Mouse (Mus musculus) hindbrain, embryonic 13.5 days (tissue): Measurements from ENCODE around the gene Inpp5b. TPM values are rescaled to one million over a fixed set of nuclear protein-coding genes. Genes with fewer than 3 reads are reported as not detected.

Experiments
- ATAC-seq: fragments of 200-750 bp; cut with Nextera tagmentation; 2 replicates; pipeline ENCODE4 v1.8.0; 2017; ENCODE audit warnings: moderate TSS enrichment; ENCODE audit not compliant: low FRiP score
- H3K27ac ChIP-seq: fragments of 300-500 bp; sonication (generic); 2 replicates; pipeline ENCODE4 v1.5.1; 2015; ENCODE audit warnings: inconsistent platforms, mild to moderate bottlenecking, moderate library complexity
- H3K27me3 ChIP-seq: fragments of 300-500 bp; sonication (generic); 2 replicates; pipeline ENCODE4 v1.6.1; 2015; ENCODE audit warnings: mild to moderate bottlenecking, inconsistent platforms
- H3K36me3 ChIP-seq: fragments of 300-500 bp; sonication (generic); 2 replicates; pipeline ENCODE4 v1.6.1; 2015; ENCODE audit warnings: mild to moderate bottlenecking, inconsistent platforms
- H3K4me1 ChIP-seq: fragments of 300-500 bp; sonication (generic); replicated peaks from 2 replicates; pipeline ENCODE4 v1.6.1; 2015; ENCODE audit warnings: inconsistent platforms
- H3K4me2 ChIP-seq: fragments of 300-500 bp; sonication (generic); 2 replicates; pipeline ENCODE4 v1.6.1; 2015; ENCODE audit warnings: inconsistent platforms, mild to moderate bottlenecking, moderate library complexity
- H3K4me3 ChIP-seq: fragments of 300-500 bp; sonication (generic); 2 replicates; pipeline ENCODE4 v1.5.1; 2015; ENCODE audit warnings: mild to moderate bottlenecking, inconsistent platforms
- H3K9ac ChIP-seq: fragments of 300-500 bp; sonication (generic); 2 replicates; pipeline ENCODE4 v1.6.1; 2015; ENCODE audit warnings: mild to moderate bottlenecking, inconsistent platforms
- H3K9me3 ChIP-seq: fragments of 300-500 bp; sonication (generic); 2 replicates; pipeline ENCODE4 v1.6.1; 2016; ENCODE audit warnings: inconsistent platforms
- WGBS: fragments of 180-500 bp; shearing (Covaris S2); methylation state at CpG from one replicate; pipeline ENCODE4 v1.1.7; 2015; 5-methylcytosine and 5-hydroxymethylcytosine counted together
- polyA plus RNA-seq: library from polyadenylated mRNA; unstranded; fragments of >200 nt; fragmentation: Nextera tagmentation; extraction: Ambion mirVana; gene quantifications from 2 replicates; pipeline ENCODE4 v1.2.1, GENCODE M21; 2015

Gene Inpp5b
- polyA plus RNA-seq, 1 experiment from 2014 or later, result 24.5 TPM

DNA sequence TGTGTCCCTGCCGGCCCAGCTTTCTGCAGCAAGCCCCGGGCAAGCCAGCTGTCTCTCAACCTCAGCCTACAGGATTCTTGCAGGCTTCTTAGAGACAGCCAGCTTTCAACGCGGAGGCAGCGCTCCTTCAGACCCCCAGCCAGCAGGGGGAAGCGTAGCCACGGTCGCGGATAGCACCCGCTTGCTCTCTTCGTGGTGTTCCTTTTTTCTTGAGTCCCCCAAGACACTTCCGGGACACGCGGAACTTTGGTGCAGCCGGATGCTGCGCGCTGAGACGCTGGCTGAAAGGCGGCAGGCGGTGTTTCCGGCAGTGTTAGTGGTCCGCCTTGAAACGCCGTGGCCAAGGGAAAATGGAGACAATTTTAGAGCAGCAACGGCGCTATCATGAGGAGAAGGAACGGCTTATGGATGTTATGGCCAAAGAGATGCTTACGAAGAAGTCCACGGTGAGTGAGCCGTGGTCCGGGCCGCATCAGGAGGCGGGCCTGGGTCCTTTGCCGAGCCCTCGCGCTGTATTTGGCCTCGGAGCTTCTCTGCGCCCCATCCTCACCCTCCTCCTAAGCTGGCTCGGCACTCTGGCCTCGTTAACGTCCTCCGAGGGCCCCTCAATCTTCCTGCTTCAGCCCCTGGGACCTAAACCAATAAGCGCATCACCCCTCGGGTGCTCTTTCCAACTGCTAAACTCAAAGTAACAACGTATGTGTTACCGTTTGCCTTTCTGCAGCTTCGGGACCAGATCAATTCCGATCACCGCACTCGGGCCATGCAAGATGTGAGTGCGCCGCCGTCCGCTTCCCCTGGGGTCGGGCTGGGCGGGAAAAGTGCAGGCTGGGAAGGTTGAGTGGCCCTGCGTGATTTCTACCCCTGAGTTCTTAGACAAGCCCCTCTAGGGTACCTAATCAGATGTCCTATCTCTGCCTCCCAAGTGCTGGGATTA, 26.8 kb upstream of the Inpp5b start, which contains the start of gene Sf3a3:
Sf3a3 (plus strand) TSS at position 232 of the 937 bp plus-strand sequence.
- H3K36me3 ChIP-seq, result peaks cover 34% of the 10 kb centered on the region
- H3K9me3 ChIP-seq, result no peaks in the 10 kb centered on the region
- peak within 1 kb of the TSS; percentile 92 for H3K9ac ChIP-seq
- H3K4me2 ChIP-seq, result peak within 1 kb of the TSS; percentile 93
- ATAC-seq, result peak; percentile 94
- peak within 1 kb of the TSS; percentile 72 for H3K27ac ChIP-seq
- H3K27me3 ChIP-seq, result peaks cover 10% of the 10 kb centered on the region
- peaks cover 23% of the 10 kb centered on the region for H3K4me1 ChIP-seq
- peak within 1 kb of the TSS; percentile 83 for H3K4me3 ChIP-seq
- WGBS, result under 1% methylated on average over 57 of the region's 57 CpGs

DNA sequence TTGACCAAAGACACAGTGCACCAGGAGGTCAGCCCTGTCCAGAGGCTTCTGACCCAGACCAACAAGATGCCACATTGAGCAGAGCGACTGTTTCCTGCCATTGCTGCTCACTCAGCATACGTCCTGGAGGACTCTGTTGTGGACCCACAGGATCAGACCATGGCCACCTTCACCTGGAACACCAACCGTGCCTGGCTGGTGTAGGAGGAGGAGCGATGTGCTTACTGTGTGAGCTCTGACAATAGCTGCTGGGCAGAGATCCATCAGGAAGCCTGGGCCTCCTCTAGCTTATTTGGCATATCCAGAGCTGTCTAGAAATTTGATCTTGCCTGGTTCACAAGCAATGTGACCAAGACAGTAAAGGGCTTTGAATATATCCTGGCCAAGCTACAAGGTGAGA, 22.5 kb upstream of the Inpp5b start:
- Histone ChIP-seq H3K4me1 (peaks cover 18% of the 10 kb centered on the region), H3K27me3 (no peaks in the 10 kb centered on the region), H3K27ac (no peak overlapping the region), H3K9me3 (no peaks in the 10 kb centered on the region), H3K4me2 (no peak overlapping the region), H3K9ac (no peak overlapping the region), H3K4me3 (no peak overlapping the region), H3K36me3 (peaks cover 75% of the 10 kb centered on the region)
- 98% methylated on average over 4 of the region's 4 CpGs for WGBS
- ATAC-seq, result no peak

DNA sequence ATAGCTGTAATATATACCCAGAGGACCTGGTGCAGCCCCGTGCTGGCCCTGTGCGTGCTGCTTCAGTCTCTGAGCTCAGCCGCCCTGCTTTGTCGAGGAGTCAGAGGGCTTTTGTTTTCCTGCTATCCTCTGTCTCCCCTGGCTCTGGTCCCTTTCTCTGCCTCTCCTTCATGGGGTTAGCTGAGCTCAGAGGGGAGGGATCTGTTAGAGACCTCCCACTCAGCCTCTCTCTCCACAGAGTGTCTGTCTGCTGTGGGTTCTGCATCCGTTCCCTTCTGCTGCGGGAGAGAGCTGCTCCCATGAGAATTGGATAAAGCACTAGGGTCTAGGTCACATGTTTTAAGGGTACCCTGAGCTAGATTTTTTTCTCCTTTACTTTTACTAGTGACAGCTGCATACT, 15.5 kb upstream of the Inpp5b start:
- no peak overlapping the region for H3K4me3 ChIP-seq
- no peak overlapping the region for H3K9ac ChIP-seq
- WGBS, result 85% methylated on average over 6 of the region's 6 CpGs
- peaks cover 98% of the 10 kb centered on the region for H3K36me3 ChIP-seq
- H3K27me3 ChIP-seq, result no peaks in the 10 kb centered on the region
- H3K4me2 ChIP-seq, result no peak overlapping the region
- H3K9me3 ChIP-seq, result no peaks in the 10 kb centered on the region
- no peaks in the 10 kb centered on the region for H3K4me1 ChIP-seq
- no peak for ATAC-seq
- H3K27ac ChIP-seq, result no peak overlapping the region

DNA sequence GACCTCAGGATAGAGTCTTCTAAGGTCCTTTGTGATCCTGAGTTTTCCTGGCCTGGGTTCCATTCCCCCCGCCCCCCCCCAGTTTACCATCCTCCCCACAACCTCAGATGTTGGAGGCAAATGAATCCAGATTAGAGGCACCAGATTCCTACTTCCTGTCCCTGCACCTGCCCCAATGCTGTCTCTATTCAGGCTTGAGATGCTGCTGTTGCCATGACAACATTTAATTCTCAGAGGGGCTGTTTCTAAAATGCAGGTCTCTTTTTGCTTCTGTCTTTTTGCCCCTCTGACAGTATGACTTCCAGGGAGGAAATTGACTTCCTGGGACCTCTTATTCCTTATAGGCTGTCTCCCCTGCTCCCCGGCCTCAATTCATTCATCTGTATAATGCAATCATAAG, 4.7 kb upstream of the Inpp5b start:
- Histone ChIP-seq H3K9ac (no peak overlapping the region), H3K9me3 (no peaks in the 10 kb centered on the region), H3K4me1 (peaks cover 19% of the 10 kb centered on the region), H3K4me3 (no peak overlapping the region), H3K27ac (0 out of 2 replicates have a peak overlapping the region, but pooled peaks have one; percentile 52), H3K36me3 (peaks cover 19% of the 10 kb centered on the region), H3K4me2 (no peak overlapping the region), H3K27me3 (no peaks in the 10 kb centered on the region)
- WGBS, result 71% methylated on average over 2 of the region's 2 CpGs
- ATAC-seq, result no peak

DNA sequence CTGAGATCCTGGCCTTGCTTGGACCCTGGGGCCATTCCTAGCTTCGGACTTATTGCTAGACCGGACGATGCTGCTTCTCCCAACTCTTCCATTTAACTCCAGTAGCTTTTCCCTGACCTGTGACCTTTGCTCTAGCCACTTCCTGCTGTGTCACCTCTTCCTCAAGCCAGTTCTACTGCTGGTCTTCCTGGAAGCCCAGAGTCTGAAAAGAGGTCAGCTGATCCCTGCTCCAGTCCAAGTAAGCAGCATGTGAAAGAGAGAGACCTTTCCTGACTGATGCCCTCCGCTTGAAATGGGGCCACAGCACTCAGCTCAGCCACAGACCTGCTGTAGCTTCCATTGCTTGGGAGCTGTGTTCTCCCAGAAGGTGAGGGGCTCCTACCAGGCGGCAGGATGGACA, 4.2 kb upstream of the Inpp5b start:
- H3K4me3 ChIP-seq, result no peak overlapping the region
- no peak overlapping the region for H3K9ac ChIP-seq
- peaks cover 24% of the 10 kb centered on the region for H3K4me1 ChIP-seq
- H3K4me2 ChIP-seq, result no peak overlapping the region
- H3K27ac ChIP-seq, result 0 out of 2 replicates have a peak overlapping the region, but pooled peaks have one; percentile 52
- no peaks in the 10 kb centered on the region for H3K9me3 ChIP-seq
- no peak for ATAC-seq
- H3K36me3 ChIP-seq, result peaks cover 14% of the 10 kb centered on the region
- no peaks in the 10 kb centered on the region for H3K27me3 ChIP-seq
- WGBS, result 80% methylated on average over 5 of the region's 5 CpGs

DNA sequence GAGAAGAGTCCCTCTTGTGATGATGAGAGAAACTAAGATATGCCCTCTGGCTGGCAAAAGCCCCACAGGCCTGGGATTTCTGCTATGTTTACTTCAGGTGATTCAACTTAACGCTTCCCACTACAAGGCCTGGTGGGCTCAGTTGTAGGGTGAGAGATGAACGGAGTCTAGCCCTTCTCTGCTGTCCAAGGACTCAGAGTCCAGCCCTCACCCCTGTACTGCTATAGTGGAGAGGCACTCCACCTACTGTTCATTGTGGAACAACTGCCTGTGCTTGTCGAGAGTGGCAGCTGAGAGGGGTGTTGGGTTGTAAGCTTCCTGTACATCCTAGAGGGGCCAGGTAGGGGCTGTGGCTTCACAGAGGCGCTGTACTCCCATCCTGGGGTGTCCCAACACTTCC, 3.6 kb upstream of the Inpp5b start:
- no peak overlapping the region for H3K9ac ChIP-seq
- no peak overlapping the region for H3K27ac ChIP-seq
- H3K36me3 ChIP-seq, result peaks cover 9% of the 10 kb centered on the region
- no peaks in the 10 kb centered on the region for H3K27me3 ChIP-seq
- H3K4me3 ChIP-seq, result no peak overlapping the region
- H3K9me3 ChIP-seq, result no peaks in the 10 kb centered on the region
- H3K4me1 ChIP-seq, result peaks cover 28% of the 10 kb centered on the region
- no peak overlapping the region for H3K4me2 ChIP-seq
- no peak for ATAC-seq
- 67% methylated on average over 4 of the region's 4 CpGs for WGBS

DNA sequence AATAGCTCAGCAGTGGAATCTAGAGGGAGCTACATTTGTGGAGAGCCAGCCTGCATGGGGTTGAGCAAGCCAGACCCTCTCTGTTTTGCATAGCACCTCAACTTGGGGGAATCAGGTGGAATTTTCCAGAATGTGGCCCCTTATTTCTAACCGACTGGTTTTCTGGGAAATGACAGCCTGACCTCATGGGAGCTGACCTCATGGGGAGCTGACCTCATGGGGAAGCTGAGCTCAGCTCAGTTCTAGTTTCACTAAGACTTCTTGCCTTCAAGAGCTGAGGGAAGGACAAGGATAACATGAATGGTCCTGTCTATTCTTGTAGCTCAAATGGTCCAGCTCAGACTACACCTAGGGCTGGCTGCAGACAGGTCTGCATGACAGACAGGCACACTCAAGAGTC, 2.9 kb upstream of the Inpp5b start:
- no peak overlapping the region for H3K4me3 ChIP-seq

DNA sequence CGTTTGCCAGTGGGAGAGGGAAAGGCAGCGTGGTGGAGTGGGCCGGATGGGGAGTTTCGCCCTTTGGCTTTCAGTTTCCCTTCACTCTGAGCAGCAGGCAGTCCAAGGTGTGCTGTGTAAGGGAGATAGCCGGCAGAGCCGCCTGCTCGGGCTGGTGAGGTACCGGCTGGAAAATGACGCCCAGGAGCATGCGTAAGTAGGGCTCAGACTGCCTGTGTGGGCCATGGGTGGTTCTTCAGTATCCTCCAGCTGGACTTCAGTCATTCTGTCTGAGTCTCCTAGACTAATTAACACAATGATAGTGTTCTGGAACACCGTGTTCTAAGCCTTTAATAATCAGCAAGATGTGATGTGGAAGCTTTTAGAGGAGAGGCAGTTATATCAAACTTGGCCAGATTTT, 1.2 kb downstream of the Inpp5b start:
- H3K4me3 ChIP-seq, result no peak overlapping the region
- no peak for ATAC-seq
- no peaks in the 10 kb centered on the region for H3K9me3 ChIP-seq
- peaks cover 14% of the 10 kb centered on the region for H3K4me1 ChIP-seq
- H3K9ac ChIP-seq, result no peak overlapping the region
- H3K36me3 ChIP-seq, result peaks cover 21% of the 10 kb centered on the region
- no peak overlapping the region for H3K27ac ChIP-seq
- WGBS, result 93% methylated on average over 11 of the region's 11 CpGs
- 0 out of 2 replicates have a peak, but pooled peaks cover under 1% of the 10 kb centered on the region for H3K27me3 ChIP-seq
- H3K4me2 ChIP-seq, result no peak overlapping the region

More for the DNA sequence above, 2.9 kb upstream of the Inpp5b start:
- Histone ChIP-seq H3K4me2 (no peak overlapping the region), H3K9me3 (no peaks in the 10 kb centered on the region), H3K27me3 (no peaks in the 10 kb centered on the region), H3K36me3 (peaks cover under 1% of the 10 kb centered on the region; the same call in 1 of the 2 replicates), H3K9ac (no peak overlapping the region), H3K4me1 (peaks cover 28% of the 10 kb centered on the region), H3K27ac (no peak overlapping the region)
- ATAC-seq, result no peak
- WGBS, result 70% methylated on average over 1 of the region's 1 CpGs

DNA sequence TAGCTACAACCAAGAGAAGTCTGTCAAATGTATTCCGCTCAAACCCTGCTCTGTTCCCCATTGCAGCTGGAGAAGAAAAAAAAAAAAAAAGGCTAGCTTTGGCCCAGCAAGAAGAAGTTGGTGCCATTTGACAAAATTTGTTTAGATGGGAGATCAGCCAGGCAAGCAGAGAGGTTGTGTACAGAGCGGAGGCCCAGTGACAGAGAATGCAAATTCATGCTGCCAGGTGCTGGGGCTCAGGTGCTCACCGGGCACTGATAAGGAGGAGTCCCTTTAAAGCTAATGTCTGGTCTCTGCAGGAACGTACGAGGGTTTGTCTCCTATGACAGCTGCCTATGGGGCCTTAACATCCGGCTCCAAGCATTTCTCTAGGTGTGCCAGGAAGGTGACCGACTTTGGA, 4.9 kb downstream of the Inpp5b start:
- no peak for ATAC-seq
- no peaks in the 10 kb centered on the region for H3K9me3 ChIP-seq
- peaks cover 17% of the 10 kb centered on the region for H3K4me1 ChIP-seq
- WGBS, result 75% methylated on average over 7 of the region's 7 CpGs
- no peak overlapping the region for H3K4me2 ChIP-seq
- H3K4me3 ChIP-seq, result no peak overlapping the region
- no peak overlapping the region for H3K9ac ChIP-seq
- H3K27me3 ChIP-seq, result 0 out of 2 replicates have a peak, but pooled peaks cover 9% of the 10 kb centered on the region
- no peak overlapping the region for H3K27ac ChIP-seq
- H3K36me3 ChIP-seq, result peaks cover 29% of the 10 kb centered on the region

DNA sequence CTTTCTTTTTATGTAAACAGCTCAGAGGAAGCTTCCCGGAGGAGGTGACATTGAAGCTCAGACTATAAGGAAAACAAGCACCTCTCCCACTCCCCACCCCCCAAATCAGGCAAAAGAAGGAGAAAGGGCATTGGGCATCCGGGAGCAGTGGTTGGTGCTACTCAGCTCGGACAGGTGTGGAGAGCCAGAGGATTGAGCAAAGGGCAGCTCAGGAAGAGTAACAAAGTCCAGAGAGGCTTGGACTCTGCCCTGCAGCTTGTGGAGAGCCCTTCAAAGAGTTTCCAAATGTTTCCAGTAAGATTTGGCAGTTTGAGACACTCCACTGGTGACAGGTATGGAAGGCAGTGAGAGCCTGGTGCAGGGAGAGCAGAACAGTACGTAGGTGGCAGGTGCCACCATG, 6.2 kb downstream of the Inpp5b start:
- no peak overlapping the region for H3K4me2 ChIP-seq
- 0 out of 2 replicates have a peak, but pooled peaks cover 9% of the 10 kb centered on the region for H3K27me3 ChIP-seq
- H3K27ac ChIP-seq, result no peak overlapping the region
- H3K36me3 ChIP-seq, result peaks cover 29% of the 10 kb centered on the region
- peaks cover 17% of the 10 kb centered on the region for H3K4me1 ChIP-seq
- no peak for ATAC-seq
- no peaks in the 10 kb centered on the region for H3K9me3 ChIP-seq
- WGBS, result 70% methylated on average over 4 of the region's 4 CpGs
- no peak overlapping the region for H3K4me3 ChIP-seq
- H3K9ac ChIP-seq, result no peak overlapping the region; the same call in 1 of the 2 replicates

DNA sequence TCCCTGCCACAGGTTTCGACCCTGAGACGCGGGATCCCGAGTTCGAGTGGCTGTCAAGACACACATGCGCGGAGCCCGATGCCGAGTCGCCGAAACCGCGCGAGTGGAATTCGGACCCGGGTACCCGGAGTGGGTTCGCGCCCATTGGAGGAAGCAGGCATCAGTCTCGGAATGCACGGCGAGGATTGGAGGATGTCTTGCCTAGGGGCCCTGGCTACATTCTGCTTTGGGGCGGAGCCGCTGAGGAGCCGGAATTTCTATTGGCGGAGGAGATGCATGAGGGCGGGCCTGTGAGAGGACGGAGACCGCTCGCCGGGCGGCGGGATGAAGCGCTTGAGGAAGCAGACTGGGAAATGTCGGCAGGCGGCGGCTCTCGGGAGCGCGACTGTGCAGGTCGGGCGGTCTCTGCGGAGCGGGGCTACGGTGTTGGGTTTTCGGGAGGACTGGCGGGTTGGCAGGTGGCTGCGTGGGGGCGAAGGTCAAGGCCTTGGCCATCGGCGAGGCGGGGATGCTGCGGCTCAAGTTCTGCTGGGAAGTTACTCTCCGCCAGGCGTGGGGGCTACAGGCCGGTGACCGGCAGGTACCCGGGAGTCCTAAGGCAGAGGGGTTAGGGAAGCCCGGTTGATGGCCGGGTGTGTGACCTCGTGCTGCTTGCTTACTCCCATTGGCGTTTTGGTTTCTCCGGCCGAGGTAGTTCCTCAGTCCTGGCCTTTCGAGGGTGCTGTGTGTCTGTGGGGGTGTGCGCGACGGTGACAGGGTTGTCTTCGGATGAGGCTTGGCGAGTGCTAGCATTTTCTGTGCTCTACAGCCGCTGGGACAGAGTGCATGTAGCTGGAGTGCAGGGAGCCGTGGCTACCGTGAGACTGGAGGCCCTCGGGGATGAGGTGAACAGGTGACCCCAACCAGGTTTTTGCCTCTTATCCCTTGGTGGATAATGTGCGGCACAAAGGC, 9.9 kb downstream of the Inpp5b start:
- H3K4me3 ChIP-seq, result peak overlapping the region; percentile 77
- H3K27me3 ChIP-seq, result 0 out of 2 replicates have a peak, but pooled peaks cover 9% of the 10 kb centered on the region
- ATAC-seq, result peak; percentile 100
- under 1% methylated on average over 75 of the region's 75 CpGs for WGBS
- H3K27ac ChIP-seq, result peak overlapping the region; percentile 66; the same call in 1 of the 2 replicates
- H3K4me1 ChIP-seq, result peaks cover 21% of the 10 kb centered on the region
- H3K4me2 ChIP-seq, result peak overlapping the region; percentile 98
- H3K9ac ChIP-seq, result peak overlapping the region; percentile 82
- H3K36me3 ChIP-seq, result peaks cover 17% of the 10 kb centered on the region
- H3K9me3 ChIP-seq, result no peaks in the 10 kb centered on the region
